Mouse (Mus musculus) 3T3-L1 (cell line): Measurements from ENCODE around the gene Oaz2.
A peak's percentile ranks its signal among the peaks of the same experiment; 100 is the strongest.

Experiments
- DNase-seq: peaks from one replicate; pipeline ENCODE4 v3.0.0-alpha.2; 2015; ENCODE audit warnings: low read depth, low spot score

The Oaz2 gene

GRCm38 (mm10) chr9:65692959-65693603 lies 25.3 kb downstream of the Oaz2 start:
- no peak for DNase-seq

- peak; percentile 74 for DNase-seq
These were observed 27.8 kb downstream of the Oaz2 start for GRCm38 (mm10) chr9:65695646-65696045.

GRCm38 (mm10) chr9:65696337-65696736 lies 28.5 kb downstream of the Oaz2 start:
- DNase-seq: peak; percentile 34

- no peak for DNase-seq
These were observed 29.6 kb downstream of the Oaz2 start for GRCm38 (mm10) chr9:65697356-65697755.

- DNase-seq: no peak
These were observed 30.2 kb downstream of the Oaz2 start for GRCm38 (mm10) chr9:65697992-65698391.

GRCm38 (mm10) chr9:65700504-65700903 lies 32.7 kb downstream of the Oaz2 start:
- DNase-seq: no peak

- peak; percentile 81 for DNase-seq
These were observed 34.5 kb downstream of the Oaz2 start for GRCm38 (mm10) chr9:65702286-65702685.

- no peak for DNase-seq
These were observed 35.4 kb downstream of the Oaz2 start for GRCm38 (mm10) chr9:65703241-65703640.

- DNase-seq: no peak
These were observed 36.3 kb downstream of the Oaz2 start for GRCm38 (mm10) chr9:65703926-65704595.

GRCm38 (mm10) chr9:65718195-65718594 lies 50.4 kb downstream of the Oaz2 start:
- DNase-seq: no peak

- no peak for DNase-seq
These were observed 53.4 kb downstream of the Oaz2 start for GRCm38 (mm10) chr9:65721161-65721566.

- no peak for DNase-seq
These were observed 56.9 kb downstream of the Oaz2 start for GRCm38 (mm10) chr9:65724471-65725290.

GRCm38 (mm10) chr9:65725291-65725622 lies 57.5 kb downstream of the Oaz2 start:
- no peak for DNase-seq

- DNase-seq: no peak
These were observed 58.6 kb downstream of the Oaz2 start for GRCm38 (mm10) chr9:65726431-65726830.

- no peak for DNase-seq
These were observed 59.7 kb downstream of the Oaz2 start for GRCm38 (mm10) chr9:65727491-65727890.

GRCm38 (mm10) chr9:65728588-65728987 lies 60.8 kb downstream of the Oaz2 start:
- no peak for DNase-seq

- no peak for DNase-seq
These were observed 67.1 kb downstream of the Oaz2 start for GRCm38 (mm10) chr9:65734931-65735330.
